Mouse (Mus musculus): ENCODE results near the gene Slc35g1.

DNA sequence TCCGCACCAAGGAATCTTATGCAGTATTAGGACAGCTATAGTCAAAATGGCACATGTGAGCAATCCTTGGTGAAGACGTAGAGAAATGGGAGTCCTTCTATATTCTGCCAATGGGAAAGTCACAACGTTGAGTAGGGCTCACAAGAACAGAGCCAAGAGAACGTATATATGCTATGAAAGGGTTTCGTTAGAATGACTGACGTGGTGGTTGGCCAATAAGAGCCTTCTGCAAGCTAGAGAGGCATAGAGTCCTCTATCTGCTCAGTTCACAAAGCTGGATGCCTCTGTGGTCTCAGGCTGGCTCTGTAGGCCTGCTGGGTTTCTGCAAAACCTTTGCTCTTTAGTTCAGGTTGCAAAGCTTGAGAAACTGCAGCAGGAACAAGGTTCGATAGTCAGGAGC, 35.5 kb downstream of the Slc35g1 start:
- TF ChIP-seq POLR2A (IDR thresholded peaks at IDR 0.05; ENCODE audit: insufficient read length, low read depth) (no peak), MYOG (IDR thresholded peaks at IDR 0.05; ENCODE audit: control insufficient read depth in 1 of 3, insufficient read depth in 1 of 3, insufficient read length in 2 of 3, low read depth in 2 of 3) (no peak), TCF3 (IDR thresholded peaks at IDR 0.05; ENCODE audit: insufficient read length, low read depth) (no peak), MAX (IDR thresholded peaks at IDR 0.05; ENCODE audit: low read depth) (no peak), POLR2AphosphoS2 (IDR thresholded peaks at IDR 0.05; ENCODE audit: insufficient read length, low read depth) (no peak), SRF (IDR thresholded peaks at IDR 0.05; ENCODE audit: control insufficient read depth, insufficient read length, low read depth) (no peak), E2F4 (IDR thresholded peaks at IDR 0.05; ENCODE audit: insufficient read depth) (no peak), USF1 (IDR thresholded peaks at IDR 0.05; ENCODE audit: low read depth) (no peak), MYOD1 (IDR thresholded peaks at IDR 0.05; ENCODE audit: control insufficient read depth in 1 of 3, insufficient read length in 2 of 3, low read depth in 2 of 3) (no peak), TCF12 (IDR thresholded peaks at IDR 0.05; ENCODE audit: insufficient read depth, poor library complexity, severe bottlenecking) (no peak)
